In the genomic region with DNA sequence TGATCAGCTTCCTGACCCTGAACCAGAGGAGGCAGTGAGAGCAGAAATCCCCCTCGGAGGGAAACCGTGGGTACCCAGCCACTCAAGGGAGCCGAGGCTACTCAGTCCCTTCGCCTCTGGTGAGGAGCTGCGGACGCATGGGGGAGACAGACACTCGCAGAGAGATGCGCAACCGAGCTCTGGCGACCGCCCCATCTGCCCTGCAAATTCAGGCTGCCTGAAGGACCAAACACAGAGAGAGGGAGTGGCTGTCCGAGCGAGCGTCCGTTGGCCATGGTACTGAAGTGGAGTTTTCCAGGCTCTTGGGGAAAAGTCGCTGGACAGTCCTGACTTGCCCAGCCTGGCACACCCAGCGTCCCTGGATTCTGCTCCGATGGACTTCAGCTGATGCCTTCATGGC, we compare ENCODE assay signal across 9 mouse cellular contexts.
DNase-seq lines count a peak whose midpoint lies in the region; ATAC-seq lines count a peak whose summit lies in the region.
"Had no signal": no experiment of that assay in that cellular context is flagged by ENCODE, and none has a peak within 500 bp of the region (broad histone marks: within the 10 kb centered on the region; RNA-seq: fewer than 3 reads in every experiment).

No protein-coding gene starts in this region.

- H3K27me3 ChIP-seq in forebrain, embryonic 13.5 days, result peaks cover 70% of the 10 kb centered on the region

- H3K9ac ChIP-seq in forebrain, embryonic 13.5 days, result no peak overlapping the region
- H3K9ac ChIP-seq: heart, embryonic 15.5 days had no signal

- H3K4me2 ChIP-seq in forebrain, embryonic 13.5 days, result peak overlapping the region; percentile 14; the same call in 1 of the 2 replicates
- H3K4me2 ChIP-seq: heart, embryonic 15.5 days had no signal

- no peaks in the 10 kb centered on the region for H3K9me3 ChIP-seq in forebrain, embryonic 13.5 days (replicated peaks)
- H3K9me3 ChIP-seq: heart, embryonic 15.5 days had no signal

- peak; percentile 20 to 51 for DNase-seq in left cerebral cortex, adult 18-20 months (ENCODE audit: low spot score in 2 of 2)
- no peak for DNase-seq in left cerebral cortex, adult 11 months (ENCODE audit: low spot score)
- DNase-seq in left cerebral cortex, postnatal 10 days (ENCODE audit: extremely low spot score in 1 of 2, low spot score in 2 of 2), result peak; percentile 31 to 67
- DNase-seq in neural tube, embryonic 10.5 days (ENCODE audit: extremely low spot score, low spot score), result peak; percentile 54
- DNase-seq in spleen, postnatal 14 days (ENCODE audit: low spot score in 2 of 2), result no peak

- WGBS in forebrain, embryonic 13.5 days, result 5% methylated on average over 18 of the region's 18 CpGs

- H3K27ac ChIP-seq in forebrain, embryonic 13.5 days, result no peak overlapping the region
- H3K27ac ChIP-seq: heart, embryonic 15.5 days had no signal

- no peaks in the 10 kb centered on the region for H3K36me3 ChIP-seq in forebrain, embryonic 13.5 days (ENCODE audit: poor library complexity, severe bottlenecking)
- H3K36me3 ChIP-seq: heart, embryonic 15.5 days had no signal

- peak; percentile 72; the same call in 1 of the 2 replicates for ATAC-seq in cerebellum, adult (ENCODE audit: insufficient number of reproducible peaks, low FRiP score, low TSS enrichment)
- no peak for ATAC-seq in forebrain, embryonic 13.5 days
- no peak for ATAC-seq in granulocyte monocyte progenitor cell, adult 5-6 weeks (replicated peaks; ENCODE audit: poor library complexity, severe bottlenecking)

- 0 out of 2 replicates have a peak, but pooled peaks cover 10% of the 10 kb centered on the region for H3K4me1 ChIP-seq in forebrain, embryonic 13.5 days
- H3K4me1 ChIP-seq: heart, embryonic 15.5 days had no signal

- no peak overlapping the region for H3K4me3 ChIP-seq in forebrain, embryonic 13.5 days
- H3K4me3 ChIP-seq: heart, embryonic 15.5 days had no signal

- intact Hi-C loops in left cerebral cortex, postnatal 10 days (cut with DNase I), result no loop called here

Comparison
In these comparisons a context has a peak if more than half of its experiments do, and no peak if none do; other contexts are left out.
1. DNase-seq: peak in left cerebral cortex, adult 18-20 months (2 of 2), left cerebral cortex, postnatal 10 days (2 of 2) and neural tube, embryonic 10.5 days (single experiment); none in left cerebral cortex, adult 11 months (single experiment) and spleen, postnatal 14 days (0 of 2).